Comparison of ENCODE assay signal across 16 mouse cellular contexts in the genomic region with DNA sequence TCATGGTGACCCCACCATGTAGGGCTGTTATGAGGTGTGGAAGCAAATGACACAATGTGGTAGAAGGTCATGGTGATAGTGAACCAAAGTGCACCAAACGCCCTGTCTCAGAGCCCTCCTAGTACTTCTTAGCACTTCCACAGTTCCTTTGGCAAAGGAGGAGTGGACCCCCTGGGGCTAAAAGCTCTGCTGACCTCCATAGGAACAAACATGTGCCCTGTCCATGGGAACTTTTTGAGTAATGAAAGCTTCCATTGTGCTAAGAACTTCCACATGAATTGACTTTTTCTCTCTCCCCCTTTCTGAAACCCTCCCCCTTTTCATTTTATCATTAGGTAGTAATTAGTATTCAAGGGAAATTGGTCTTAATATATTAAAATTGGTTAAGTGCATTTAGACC.
DNase-seq lines count a peak whose midpoint lies in the region; ATAC-seq and TF ChIP-seq lines count a peak whose summit lies in the region.
"Had no signal": no experiment of that assay in that cellular context is flagged by ENCODE, and none has a peak within 500 bp of the region (broad histone marks: within the 10 kb centered on the region; RNA-seq: fewer than 3 reads in every experiment).

No protein-coding gene starts in this region.

- peak overlapping the region; percentile 70; the same call in 1 of the 2 replicates for H3K27ac ChIP-seq in hindbrain, embryonic 10.5 days
- no peak overlapping the region for H3K27ac ChIP-seq in hindbrain, postnatal 0 days
- H3K27ac ChIP-seq in embryonic facial prominence, embryonic 13.5 days = peak overlapping the region; percentile 57
- H3K27ac ChIP-seq in midbrain, embryonic 16.5 days (ENCODE audit: low read length) = peak overlapping the region; percentile 40; the same call in 1 of the 2 replicates
- H3K27ac ChIP-seq: heart, adult 2 months; liver, embryonic 15.5 days had no signal

- no peaks in the 10 kb centered on the region for H3K36me3 ChIP-seq in hindbrain, embryonic 10.5 days
- H3K36me3 ChIP-seq in hindbrain, postnatal 0 days (ENCODE audit: insufficient read depth, low read length) = no peaks in the 10 kb centered on the region
- 0 out of 2 replicates have a peak, but pooled peaks cover under 1% of the 10 kb centered on the region for H3K36me3 ChIP-seq in embryonic facial prominence, embryonic 13.5 days
- no peaks in the 10 kb centered on the region for H3K36me3 ChIP-seq in midbrain, embryonic 16.5 days (ENCODE audit: control insufficient read depth, insufficient read depth, low read length)
- H3K36me3 ChIP-seq: liver, embryonic 15.5 days had no signal

- TF ChIP-seq CTCF in hindbrain, postnatal 0 days (IDR thresholded peaks at IDR 0.05; ENCODE audit: low read depth) = no peak

- H3K4me2 ChIP-seq in hindbrain, postnatal 0 days (ENCODE audit: low read depth, low read length) = no peak overlapping the region
- H3K4me2 ChIP-seq in embryonic facial prominence, embryonic 13.5 days = no peak overlapping the region
- H3K4me2 ChIP-seq in midbrain, embryonic 16.5 days (ENCODE audit: low read length) = no peak overlapping the region
- H3K4me2 ChIP-seq: liver, embryonic 15.5 days had no signal

- peaks cover 19% of the 10 kb centered on the region for H3K27me3 ChIP-seq in hindbrain, embryonic 10.5 days (ENCODE audit: insufficient read depth, poor library complexity, severe bottlenecking)
- H3K27me3 ChIP-seq in hindbrain, postnatal 0 days (ENCODE audit: insufficient read depth, low read length) = no peaks in the 10 kb centered on the region
- no peaks in the 10 kb centered on the region for H3K27me3 ChIP-seq in embryonic facial prominence, embryonic 13.5 days
- 0 out of 2 replicates have a peak, but pooled peaks cover 4% of the 10 kb centered on the region for H3K27me3 ChIP-seq in midbrain, embryonic 16.5 days (ENCODE audit: control insufficient read depth, insufficient read depth, low read depth, low read length)
- H3K27me3 ChIP-seq: liver, embryonic 15.5 days had no signal

- H3K9ac ChIP-seq in hindbrain, postnatal 0 days (replicated peaks; ENCODE audit: low read length) = no peak overlapping the region
- no peak overlapping the region for H3K9ac ChIP-seq in embryonic facial prominence, embryonic 13.5 days
- no peak overlapping the region for H3K9ac ChIP-seq in midbrain, embryonic 16.5 days (ENCODE audit: low read depth, low read length)
- H3K9ac ChIP-seq: liver, embryonic 15.5 days had no signal

- H3K9me3 ChIP-seq in hindbrain, embryonic 10.5 days = no peaks in the 10 kb centered on the region
- H3K9me3 ChIP-seq in hindbrain, postnatal 0 days (ENCODE audit: low read length) = no peaks in the 10 kb centered on the region
- H3K9me3 ChIP-seq in embryonic facial prominence, embryonic 13.5 days = no peaks in the 10 kb centered on the region
- H3K9me3 ChIP-seq in midbrain, embryonic 16.5 days (replicated peaks; ENCODE audit: control insufficient read depth, low read length, poor library complexity, severe bottlenecking) = no peaks in the 10 kb centered on the region
- H3K9me3 ChIP-seq: liver, embryonic 15.5 days had no signal

- no peak overlapping the region for H3K4me3 ChIP-seq in hindbrain, embryonic 10.5 days
- H3K4me3 ChIP-seq in hindbrain, postnatal 0 days (ENCODE audit: low read length) = no peak overlapping the region
- no peak overlapping the region for H3K4me3 ChIP-seq in embryonic facial prominence, embryonic 13.5 days
- H3K4me3 ChIP-seq in midbrain, embryonic 16.5 days (ENCODE audit: low read depth, low read length) = no peak overlapping the region
- H3K4me3 ChIP-seq: heart, adult 2 months; liver, embryonic 15.5 days; myocyte had no signal

- H3K4me1 ChIP-seq in hindbrain, embryonic 10.5 days (replicated peaks) = peaks cover 52% of the 10 kb centered on the region
- H3K4me1 ChIP-seq in hindbrain, postnatal 0 days (ENCODE audit: insufficient read depth, low read length) = peaks cover 16% of the 10 kb centered on the region
- H3K4me1 ChIP-seq in embryonic facial prominence, embryonic 13.5 days = peaks cover 48% of the 10 kb centered on the region
- H3K4me1 ChIP-seq in midbrain, embryonic 16.5 days (ENCODE audit: control insufficient read depth, insufficient read depth, low read length) = peaks cover 14% of the 10 kb centered on the region
- H3K4me1 ChIP-seq: liver, embryonic 15.5 days had no signal

- DNase-seq in hindbrain, embryonic 10.5 days (ENCODE audit: low spot score) = peak; percentile 19
- DNase-seq in hindbrain, postnatal 0 days (ENCODE audit: low spot score) = no peak
- DNase-seq in ZHBTc4 (ENCODE audit: low read depth, low spot score) = peak; percentile 5
- no peak for DNase-seq in spleen, postnatal 36 days (ENCODE audit: low spot score in 2 of 2)
- DNase-seq in lung, postnatal 14 days = no peak
- DNase-seq: cerebellum, adult 11 months; cerebellum, postnatal 14 days; heart, adult 2 months; kidney, adult 2 months; kidney, postnatal 25 days; right cerebral cortex, postnatal 14 days had no signal

- ATAC-seq in hindbrain, postnatal 0 days = no peak
- ATAC-seq in embryonic facial prominence, embryonic 13.5 days (ENCODE audit: insufficient number of reproducible peaks, insufficient read depth, low FRiP score, low TSS enrichment, low read depth) = no peak
- ATAC-seq in midbrain, embryonic 16.5 days = no peak
- ATAC-seq: lung, postnatal 0 days had no signal

- 11% methylated on average over 1 of the region's 1 CpGs for WGBS in hindbrain, embryonic 10.5 days
- WGBS in hindbrain, postnatal 0 days = 23% methylated on average over 1 of the region's 1 CpGs
- 30% methylated on average over 1 of the region's 1 CpGs for WGBS in embryonic facial prominence, embryonic 13.5 days
- 25% methylated on average over 1 of the region's 1 CpGs for WGBS in midbrain, embryonic 16.5 days

Comparison
In these comparisons a context has a peak if more than half of its experiments do, and no peak if none do; other contexts are left out.
1. DNase-seq: peak in hindbrain, embryonic 10.5 days (single experiment) and ZHBTc4 (single experiment); none in hindbrain, postnatal 0 days (single experiment), spleen, postnatal 36 days (0 of 2) and lung, postnatal 14 days (single experiment).